Comparison of ENCODE assay signal across 24 mouse cellular contexts in genomic region chr1:166804333-166804732, GRCm38 (mm10).
DNase-seq lines count a peak whose midpoint lies in the region; ATAC-seq and TF ChIP-seq lines count a peak whose summit lies in the region.
"Had no signal": no experiment of that assay in that cellular context is flagged by ENCODE, and none has a peak within 500 bp of the region (broad histone marks: within the 10 kb centered on the region; RNA-seq: fewer than 3 reads in every experiment).

No protein-coding gene starts in this region.

- no peaks in the 10 kb centered on the region for H3K27me3 ChIP-seq in C2C12 (ENCODE audit: control insufficient read depth, insufficient read depth, insufficient read length)
- H3K27me3 ChIP-seq in MEL (ENCODE audit: control insufficient read depth in 1 of 2, insufficient read depth in 2 of 2, low read length in 2 of 2), result no peaks in the 10 kb centered on the region
- H3K27me3 ChIP-seq: CH12.LX, Patski had no signal

- TF ChIP-seq EP300 in MEL (IDR thresholded peaks at IDR 0.05; ENCODE audit: low read depth in 1 of 2, low read length in 2 of 2), result peak; percentile 86 to 90

- H3K36me3 ChIP-seq in C2C12 (ENCODE audit: control insufficient read depth, insufficient read depth) (no peaks in the 10 kb centered on the region), MEL (ENCODE audit: control insufficient read depth in 1 of 2, insufficient read depth in 2 of 2, low read length in 2 of 2) (peaks cover 0 to 30% of the 10 kb centered on the region in 2 experiments; a peak in 2 of 4 replicates)
- H3K36me3 ChIP-seq: G1E had no signal

- no peaks in the 10 kb centered on the region for H3K9me3 ChIP-seq in MEL (replicated peaks; ENCODE audit: insufficient read depth, low read length)

- TF ChIP-seq CTCF in C2C12 (IDR thresholded peaks at IDR 0.05; ENCODE audit: control insufficient read depth, insufficient read depth, insufficient read length), result no peak
- TF ChIP-seq CTCF in MEL (IDR thresholded peaks at IDR 0.05 in 2 of 3, conservative IDR thresholded peaks at IDR 0.05 in 1 of 3; ENCODE audit: control insufficient read depth in 1 of 3, insufficient read depth in 1 of 3, low read depth in 2 of 3, low read length in 3 of 3, poor library complexity in 1 of 3, severe bottlenecking in 1 of 3), result no peak

- peak; percentile 58 for DNase-seq in MEL (ENCODE audit: low read depth, low spot score)
- no peak for DNase-seq in adrenal gland, adult 8-10 months
- DNase-seq in retina, postnatal 1 day, result no peak
- DNase-seq in layer of hippocampus, postnatal 25 days (ENCODE audit: extremely low spot score in 1 of 2, low spot score in 1 of 2), result no peak
- DNase-seq: adrenal gland, adult 2 months; adrenal gland, postnatal 10 days; adrenal gland, postnatal 14 days; adrenal gland, postnatal 25 days; adrenal gland, postnatal 36 days; B cell, adult 2 months; cerebellum, adult 11 months; cerebellum, adult 11-12 months; cerebellum, adult 18-20 months; cerebellum, adult 2 months; cerebellum, adult 8-10 months had no signal

- no peak for TF ChIP-seq RAD21 in MEL (IDR thresholded peaks at IDR 0.05; ENCODE audit: low read depth, low read length)

- H3K9ac ChIP-seq in MEL (ENCODE audit: control insufficient read depth, low read depth, low read length, poor library complexity, severe bottlenecking), result no peak overlapping the region

- H3ac ChIP-seq in C2C12 (ENCODE audit: control insufficient read depth, insufficient read length, low read depth), result no peak overlapping the region

- no peak overlapping the region for H3K4me3 ChIP-seq in C2C12 (ENCODE audit: insufficient read depth, poor library complexity, severe bottlenecking)
- H3K4me3 ChIP-seq in MEL (ENCODE audit: control insufficient read depth in 1 of 2, insufficient read depth in 1 of 2, low read depth in 2 of 2, low read length in 2 of 2), result no peak overlapping the region

- no peaks in the 10 kb centered on the region for H3K79me3 ChIP-seq in C2C12 (ENCODE audit: low read depth)

- H3K27ac ChIP-seq in MEL (ENCODE audit: control insufficient read depth, low read depth, low read length), result peak overlapping the region; percentile 74

- H3K4me1 ChIP-seq in MEL (ENCODE audit: control insufficient read depth in 1 of 2, insufficient read depth in 2 of 2, low read length in 2 of 2), result peaks cover 10 to 29% of the 10 kb centered on the region in 2 experiments

- TF ChIP-seq POLR2A in MEL (IDR thresholded peaks at IDR 0.05; ENCODE audit: control insufficient read depth in 1 of 2, insufficient read depth in 1 of 2, low read depth in 1 of 2, low read length in 2 of 2, poor library complexity in 1 of 2), result no peak

- H3K79me2 ChIP-seq in C2C12 (ENCODE audit: control insufficient read depth, insufficient read depth), result no peaks in the 10 kb centered on the region
- H3K79me2 ChIP-seq in MEL (ENCODE audit: control insufficient read depth, insufficient read depth, low read length, poor library complexity), result no peaks in the 10 kb centered on the region

- peak; percentile 13; the same call in 1 of the 2 replicates for ATAC-seq in common myeloid progenitor, adult 5-6 weeks (replicated peaks; ENCODE audit: low read depth, poor library complexity, severe bottlenecking)
- ATAC-seq in granulocyte monocyte progenitor cell, adult 5-6 weeks (replicated peaks; ENCODE audit: poor library complexity, severe bottlenecking), result 0 out of 2 replicates have a peak, but pooled peaks have one; percentile 10
- no peak for ATAC-seq in inflammation-experienced regulatory T-cells, adult 6 months
- ATAC-seq: activated CD4-positive, CD25-positive, alpha-beta regulatory T cell, adult 4 months; CD4-positive, CD25-positive, alpha-beta regulatory T cell, adult 4 months; Patski had no signal

TF ChIP-seq in C2C12, 6 proteins besides CTCF, POLR2A, EP300 and RAD21:
- TF ChIP-seq USF1 (IDR thresholded peaks at IDR 0.05; ENCODE audit: low read depth) (no peak), FOSL1 (IDR thresholded peaks at IDR 0.05; ENCODE audit: insufficient read depth, low read length, poor library complexity, severe bottlenecking) (peak; percentile 45)
TF ChIP-seq in C2C12: peak in this region for 1.

TF ChIP-seq in MEL, 35 proteins besides CTCF, POLR2A, EP300 and RAD21:
- TF ChIP-seq TCF12 (IDR thresholded peaks at IDR 0.05; ENCODE audit: low read depth, low read length) (peak; percentile 65), MYC (IDR thresholded peaks at IDR 0.05; ENCODE audit: low read depth, low read length) (peak; percentile 40; the same call in 1 of the 2 replicates), ETS1 (IDR thresholded peaks at IDR 0.05; ENCODE audit: low read depth, low read length) (peak; percentile 73), HCFC1 (IDR thresholded peaks at IDR 0.05; ENCODE audit: low read depth, low read length) (no peak), SIN3A (IDR thresholded peaks at IDR 0.05; ENCODE audit: low read length) (peak; percentile 56), MYB (IDR thresholded peaks at IDR 0.05; ENCODE audit: low read depth, low read length) (peak; percentile 49; the same call in 1 of the 2 replicates), POLR2AphosphoS5 (IDR thresholded peaks at IDR 0.05; ENCODE audit: borderline replicate concordance, low read depth, low read length) (no peak), GATA1 (IDR thresholded peaks at IDR 0.05; ENCODE audit: low read depth, low read length) (peak; percentile 75), TAL1 (IDR thresholded peaks at IDR 0.05; ENCODE audit: low read length) (0 out of 2 replicates have a peak, but pooled peaks have one; percentile 11)
